Mouse (Mus musculus) c-Kit-negative CD71-positive TER-119-positive erythroid progenitor cells, embryonic 14.5 days (primary cell): ENCODE results near the gene Apoh.

Experiments used
- DNase-seq: peaks from one replicate; pipeline ENCODE4 v3.0.0-alpha.2; 2013; ENCODE audit warnings: low read depth, low spot score

The Apoh gene

DNA sequence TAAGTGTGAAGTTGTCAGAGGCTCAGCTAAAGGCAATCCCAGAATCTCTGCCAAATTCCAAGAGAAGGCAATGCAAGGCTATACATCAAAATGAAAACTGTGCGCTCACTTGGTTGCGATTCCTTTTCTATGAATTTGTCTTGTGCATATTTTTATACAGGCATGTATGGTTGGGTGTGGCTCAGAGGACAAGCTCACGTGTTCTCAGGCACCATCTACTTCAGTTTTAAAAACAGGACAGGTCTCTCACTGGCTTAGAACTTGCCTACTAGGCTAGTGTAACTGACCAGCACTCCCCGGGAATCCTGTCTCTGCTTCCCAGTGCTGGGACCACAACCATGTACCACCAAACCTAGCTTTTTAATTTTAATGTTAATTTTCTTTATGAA lies 35.2 kb downstream of the Apoh start:
- no peak for DNase-seq

DNA sequence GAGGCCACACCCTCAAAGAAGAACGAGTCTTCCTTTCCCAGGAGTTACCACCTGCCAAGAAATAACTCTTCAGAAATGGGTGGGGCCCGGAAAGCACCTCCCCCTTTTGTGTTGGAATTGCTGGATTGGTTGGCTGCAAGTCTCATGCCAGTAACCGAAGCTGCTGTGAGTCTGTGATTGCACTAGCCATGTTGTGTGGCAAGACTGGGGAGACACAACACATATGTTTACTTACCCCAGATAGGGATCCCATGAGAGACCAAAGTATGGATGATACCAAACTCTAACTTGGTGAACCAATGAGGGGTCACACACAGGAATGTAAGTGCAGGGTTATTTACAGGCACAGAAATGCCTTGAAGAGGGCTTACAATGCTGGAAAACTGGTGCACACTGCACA lies 39.5 kb downstream of the Apoh start:
- DNase-seq: no peak

GRCm38 (mm10) chr11:108384920-108385665 lies 41.9 kb downstream of the Apoh start:
- no peak for DNase-seq

DNA sequence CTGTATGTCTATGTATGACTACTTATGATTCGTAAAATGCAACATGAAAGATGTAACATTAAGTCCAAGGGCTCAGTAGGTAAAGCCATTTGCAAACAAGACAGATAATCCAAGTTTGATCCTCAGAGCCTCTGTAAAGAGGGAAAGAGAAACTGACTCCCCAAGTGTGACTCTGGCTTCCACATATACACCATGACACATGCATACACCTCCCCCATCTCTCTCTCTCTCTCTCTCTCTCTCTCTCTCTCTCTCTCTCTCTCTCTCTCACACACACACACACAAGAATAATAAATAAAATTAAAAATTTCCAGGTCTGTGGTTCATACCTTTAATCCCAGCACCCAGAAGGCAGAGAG lies 42.5 kb downstream of the Apoh start:
- no peak for DNase-seq

DNA sequence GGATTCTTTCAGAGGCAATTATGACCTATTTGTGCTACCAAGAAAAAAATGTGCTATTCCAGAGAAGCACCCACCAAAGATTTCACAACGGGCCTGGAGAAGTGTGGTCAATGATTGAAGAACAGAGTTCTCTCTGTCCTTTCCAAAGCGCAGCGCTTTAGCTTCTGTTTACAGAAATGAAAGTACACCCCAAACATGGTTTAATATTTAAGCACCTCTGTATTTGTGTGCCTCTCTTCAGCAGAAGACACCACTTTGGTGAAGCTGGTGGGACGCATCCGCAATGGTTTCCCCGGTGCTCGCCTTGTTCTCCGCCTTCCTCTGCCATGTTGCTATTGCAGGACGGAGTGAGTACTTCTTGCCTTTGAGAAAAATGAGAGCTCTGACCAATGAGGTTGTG lies 51.9 kb downstream of the Apoh start:
- no peak for DNase-seq

DNA sequence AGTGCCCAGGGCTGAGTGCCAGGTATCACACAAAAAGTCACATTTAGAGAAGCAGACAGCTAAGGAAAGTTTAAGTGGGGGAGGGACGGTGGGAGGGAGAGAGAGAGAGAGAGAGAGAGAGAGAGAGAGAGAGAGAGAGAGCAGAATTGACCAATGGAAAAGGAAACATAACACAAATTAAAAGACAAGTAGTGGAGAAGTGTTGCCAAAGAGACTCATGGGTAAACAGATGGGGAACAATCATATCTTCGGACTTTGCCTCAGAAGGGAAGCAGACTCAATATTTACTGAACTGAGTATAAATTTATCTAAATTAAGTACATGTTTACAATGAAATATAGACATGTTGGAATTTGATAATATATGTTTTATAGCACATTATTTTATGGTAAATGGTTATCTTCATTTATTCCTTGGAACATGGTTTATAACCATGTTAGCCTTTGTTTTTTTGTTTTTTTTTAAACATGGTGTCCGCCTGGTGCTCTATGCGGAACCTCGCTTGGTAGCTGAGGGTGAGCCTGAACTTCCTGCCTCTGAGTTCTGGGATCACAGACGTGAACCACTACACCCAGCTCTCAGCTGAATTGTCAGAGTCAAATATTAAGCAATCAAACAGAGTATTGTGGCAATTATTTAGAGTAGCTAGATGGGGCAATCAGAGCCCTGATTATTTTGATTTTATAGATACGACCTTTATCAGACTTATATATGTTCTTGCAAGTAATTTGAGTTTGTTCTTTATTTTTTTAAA lies 53.1 kb downstream of the Apoh start:
- no peak for DNase-seq

DNA sequence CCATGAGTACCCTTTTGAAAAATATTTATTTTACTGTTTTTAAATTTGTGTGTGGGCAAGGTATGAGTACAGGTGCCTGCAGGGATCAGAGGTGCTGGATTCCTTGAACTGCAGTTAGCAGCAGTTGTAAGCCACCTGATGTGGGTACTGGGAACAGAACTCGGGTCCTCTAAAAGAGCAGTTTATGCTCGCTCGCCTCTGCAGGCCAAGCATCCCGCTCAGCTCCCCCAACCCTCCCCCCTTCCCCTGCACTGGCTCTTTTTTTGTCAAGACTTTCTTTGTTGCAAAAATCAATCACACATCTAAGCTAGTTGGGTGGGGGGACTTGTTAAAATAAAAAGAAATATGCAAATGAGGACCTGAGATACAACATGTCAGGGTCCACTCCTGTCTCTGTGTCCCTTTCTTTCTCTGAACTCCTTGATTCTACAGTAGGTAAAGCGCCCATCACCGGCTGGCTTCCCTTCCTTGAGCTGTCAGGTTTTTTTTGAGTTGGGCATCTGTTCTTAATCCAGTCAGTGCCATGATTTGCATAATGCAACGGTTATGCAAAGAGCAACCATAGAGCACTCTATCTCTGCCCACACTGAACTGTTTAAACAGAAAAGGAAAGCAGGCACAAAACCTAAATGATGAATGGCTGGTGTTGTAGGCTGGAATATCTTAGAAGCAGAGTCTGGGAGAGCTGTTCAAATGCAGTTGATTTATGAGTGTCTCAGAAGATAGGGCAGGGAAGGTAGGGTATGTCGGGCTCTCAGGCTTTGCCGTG lies 66.9 kb downstream of the Apoh start:
- no peak for DNase-seq

- no peak for DNase-seq
These were observed 73.2 kb downstream of the Apoh start for GRCm38 (mm10) chr11:108416360-108416759.

- DNase-seq: no peak
These were observed 75.4 kb downstream of the Apoh start for GRCm38 (mm10) chr11:108418540-108418939.

GRCm38 (mm10) chr11:108419242-108419641 lies 76.1 kb downstream of the Apoh start:
- DNase-seq: no peak

- no peak for DNase-seq
These were observed 77.6 kb downstream of the Apoh start for GRCm38 (mm10) chr11:108420751-108421150.

DNA sequence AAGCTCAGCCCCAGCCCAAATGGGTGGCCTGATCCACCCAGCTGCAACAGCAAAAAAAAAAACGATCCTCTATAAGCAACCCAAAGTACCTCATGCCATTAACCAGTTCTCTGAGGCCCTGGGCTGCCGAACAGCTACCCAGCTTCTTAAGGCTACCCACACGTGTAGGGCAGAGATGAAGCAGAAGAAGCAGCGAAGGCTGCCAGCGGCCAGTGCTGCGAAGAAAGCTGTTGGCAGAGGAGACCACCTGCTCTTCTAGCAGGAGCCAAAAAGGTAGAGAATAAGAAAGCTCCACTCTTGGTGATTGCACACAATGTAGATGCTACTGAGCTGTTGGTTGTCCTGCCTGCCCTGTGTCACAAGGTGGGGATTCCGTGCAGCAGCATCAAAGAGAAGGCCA lies 80.1 kb downstream of the Apoh start:
- no peak for DNase-seq

DNA sequence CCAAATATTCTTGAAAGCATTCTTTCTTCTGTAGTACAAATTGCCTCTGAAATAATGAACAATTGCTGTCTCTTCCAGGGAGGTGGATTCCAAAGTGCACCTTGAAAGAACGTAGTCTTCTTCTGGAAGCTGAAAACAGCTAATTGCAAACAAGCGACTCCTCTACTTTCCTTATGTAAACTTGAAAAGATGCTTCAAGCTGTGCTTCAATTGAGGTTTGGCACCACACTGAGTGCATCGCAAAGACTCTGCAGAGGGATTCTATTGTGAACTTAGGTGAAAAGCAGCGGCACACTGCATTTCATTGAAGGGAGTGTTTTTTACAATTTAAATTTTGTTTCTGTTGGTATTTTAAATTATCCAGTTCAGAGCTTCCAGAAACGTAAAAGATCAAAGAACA lies 81.0 kb downstream of the Apoh start:
- no peak for DNase-seq

- DNase-seq: peak; percentile 42
These were observed 81.9 kb downstream of the Apoh start, which contains the start of gene Cep112 for GRCm38 (mm10) chr11:108424889-108425591. Cep112 (plus strand) TSS chr11:108425192.

DNA sequence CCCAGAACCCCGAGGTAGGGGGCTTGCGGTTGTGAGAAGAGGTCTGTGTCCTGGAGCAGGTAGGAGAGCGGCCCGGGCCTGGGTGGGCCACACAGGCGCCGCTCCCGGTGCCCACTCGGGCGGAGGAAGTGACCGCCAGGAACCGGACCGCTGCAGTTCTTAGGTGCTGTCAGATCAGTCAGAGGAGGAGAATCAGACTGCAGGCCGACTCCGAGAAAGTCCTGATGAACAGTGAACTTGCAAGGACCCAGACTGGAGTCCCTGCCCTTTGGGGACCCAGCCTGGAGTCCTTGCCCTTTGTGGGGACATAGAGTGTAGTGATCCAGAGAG lies 82.4 kb downstream of the Apoh start:
- no peak for DNase-seq

- DNase-seq: no peak
These were observed 82.9 kb downstream of the Apoh start for GRCm38 (mm10) chr11:108426086-108426485.

- DNase-seq: no peak
These were observed 84.0 kb downstream of the Apoh start for GRCm38 (mm10) chr11:108427191-108427590.

DNA sequence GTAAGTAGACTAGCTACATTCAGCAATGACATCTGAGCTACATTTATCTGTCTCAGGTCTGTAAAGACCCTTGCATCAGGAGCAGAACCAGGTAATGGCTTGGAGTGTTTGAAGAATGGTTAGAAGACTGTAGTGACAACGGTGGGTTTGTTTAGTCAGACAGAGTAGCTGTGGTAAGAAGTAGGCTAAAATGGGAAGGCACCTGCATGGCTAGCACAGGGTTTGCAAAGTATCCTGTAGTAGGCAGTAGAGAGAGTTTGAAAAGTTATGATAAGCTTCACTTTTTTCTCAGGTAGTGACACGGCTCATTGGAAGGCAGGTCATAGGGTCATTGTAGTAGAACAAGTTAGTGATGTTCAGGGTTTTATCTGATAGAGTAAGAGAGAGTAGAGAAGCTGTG lies 85.9 kb downstream of the Apoh start:
- DNase-seq: no peak

DNA sequence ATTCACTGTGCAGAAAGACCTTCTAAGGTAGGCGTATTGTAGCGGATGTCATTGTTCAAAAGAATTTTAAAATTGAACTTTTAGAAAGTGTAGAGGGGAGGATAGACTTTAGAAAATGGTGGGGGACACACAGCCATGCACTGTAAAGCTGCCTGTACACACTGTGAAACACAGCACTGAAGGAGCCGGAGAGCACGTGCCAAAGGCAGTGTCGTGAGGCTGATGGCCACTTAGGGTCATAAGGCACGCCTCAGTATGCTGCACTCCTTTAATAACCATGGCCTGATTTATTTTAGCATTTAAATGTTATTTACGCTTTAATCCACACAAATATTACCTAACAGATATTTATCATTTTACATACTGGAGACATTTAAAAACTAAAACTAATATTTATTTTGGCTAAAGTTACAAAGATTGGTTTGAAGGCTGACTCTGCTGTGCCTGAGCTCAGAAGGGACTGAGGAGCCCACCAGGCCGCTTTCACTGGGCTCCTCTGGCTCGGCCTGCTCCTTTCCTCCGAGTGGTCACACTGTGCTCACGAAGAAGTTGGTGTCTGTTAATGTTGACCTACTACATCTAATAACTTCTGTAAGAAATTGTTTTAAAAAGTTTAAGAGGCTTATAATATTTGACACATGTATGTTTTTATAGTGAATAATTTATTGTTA lies 100.9 kb downstream of the Apoh start:
- no peak for DNase-seq

DNA sequence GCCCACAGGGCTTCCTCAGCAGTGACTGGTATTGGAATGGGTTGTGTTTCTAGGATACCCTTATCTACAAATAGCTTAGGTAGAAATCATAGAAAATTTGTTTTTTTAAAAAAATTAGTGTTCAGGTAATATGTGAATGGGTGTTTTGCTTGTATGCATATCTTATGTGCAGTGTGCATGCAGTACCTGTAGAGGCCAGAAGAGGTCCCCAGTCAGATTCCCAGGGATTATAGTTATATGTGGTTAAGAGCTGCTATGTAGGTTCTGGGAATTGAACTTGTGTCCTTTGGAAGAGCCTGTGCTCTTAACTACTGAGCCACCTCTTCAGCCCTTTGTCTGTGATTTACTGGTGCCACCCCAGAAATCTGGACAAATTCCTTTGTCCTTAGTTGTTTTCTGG lies 104.0 kb downstream of the Apoh start:
- peak; percentile 2 for DNase-seq

DNA sequence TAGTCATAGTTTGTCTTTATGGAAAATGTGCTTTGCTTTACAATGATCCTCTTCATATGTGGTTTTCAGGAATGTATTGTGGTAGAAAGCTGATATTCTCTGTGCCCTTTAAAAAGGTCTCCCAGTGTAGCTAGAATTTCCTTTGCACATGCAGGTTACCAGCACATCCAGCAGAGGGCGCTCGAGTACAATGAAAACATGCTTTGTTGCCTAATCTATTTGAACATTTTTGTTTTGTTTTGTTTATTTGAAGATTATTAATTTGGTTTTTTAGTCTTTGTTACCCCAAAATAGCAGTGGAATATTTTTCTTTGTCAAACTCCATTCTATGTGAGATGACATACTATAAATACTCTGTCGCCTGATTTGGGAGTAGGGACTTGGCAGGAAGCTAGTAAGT lies 106.7 kb downstream of the Apoh start:
- peak; percentile 38 for DNase-seq
